Mouse (Mus musculus): ENCODE results near the gene Trim66.

- TF ChIP-seq POLR2A (IDR thresholded peaks at IDR 0.05; ENCODE audit: extremely low read depth, insufficient read depth, low read length) = no peak
- TF ChIP-seq CTCF (IDR thresholded peaks at IDR 0.05; ENCODE audit: extremely low read depth, insufficient read depth, low read length) = no peak
Measured at GRCm38 (mm10) chr7:109533129-109533528, 25.2 kb upstream of the Trim66 start.
